Mouse (Mus musculus) mesoderm, embryonic 11.5 days (tissue): ENCODE data around the gene Uxs1.

Source experiments
- DNase-seq: peaks from one replicate; pipeline ENCODE4 v3.0.0-alpha.2; 2012; ENCODE audit warnings: low read depth, low spot score

Gene Uxs1

GRCm38 (mm10) chr1:43803906-43804474, 23.6 kb downstream of the Uxs1 start:
- DNase-seq = no peak

GRCm38 (mm10) chr1:43798048-43798447, 29.6 kb downstream of the Uxs1 start:
- DNase-seq = no peak

- no peak for DNase-seq
These were observed 37.8 kb downstream of the Uxs1 start for GRCm38 (mm10) chr1:43789765-43790164.

GRCm38 (mm10) chr1:43786711-43787110, 40.9 kb downstream of the Uxs1 start:
- DNase-seq = no peak

GRCm38 (mm10) chr1:43785316-43785715, 42.3 kb downstream of the Uxs1 start:
- DNase-seq = no peak

- no peak for DNase-seq
These were observed 44.4 kb downstream of the Uxs1 start for GRCm38 (mm10) chr1:43783186-43783585.

- no peak for DNase-seq
These were observed 44.9 kb downstream of the Uxs1 start for GRCm38 (mm10) chr1:43782680-43783079.

GRCm38 (mm10) chr1:43781672-43782071, 45.9 kb downstream of the Uxs1 start:
- no peak for DNase-seq

- no peak for DNase-seq
These were observed 46.4 kb downstream of the Uxs1 start for GRCm38 (mm10) chr1:43781195-43781594.

GRCm38 (mm10) chr1:43776106-43776505, 51.5 kb downstream of the Uxs1 start:
- no peak for DNase-seq

GRCm38 (mm10) chr1:43774126-43774525, 53.5 kb downstream of the Uxs1 start:
- DNase-seq = no peak

- no peak for DNase-seq
These were observed 54.9 kb downstream of the Uxs1 start for GRCm38 (mm10) chr1:43772694-43773093.

- DNase-seq = no peak
These were observed 57.6 kb downstream of the Uxs1 start for GRCm38 (mm10) chr1:43770032-43770431.

GRCm38 (mm10) chr1:43769348-43769747, 58.3 kb downstream of the Uxs1 start:
- DNase-seq = no peak

- DNase-seq = no peak
These were observed 59.1 kb downstream of the Uxs1 start for GRCm38 (mm10) chr1:43768385-43768990.

- no peak for DNase-seq
These were observed 61.3 kb downstream of the Uxs1 start for GRCm38 (mm10) chr1:43766328-43766727.

- no peak for DNase-seq
These were observed 63.1 kb downstream of the Uxs1 start for GRCm38 (mm10) chr1:43764481-43764880.

- no peak for DNase-seq
These were observed 67.5 kb downstream of the Uxs1 start for GRCm38 (mm10) chr1:43760085-43760484.

GRCm38 (mm10) chr1:43754448-43755312, 72.9 kb downstream of the Uxs1 start:
- DNase-seq = no peak

GRCm38 (mm10) chr1:43738519-43738894, 89.1 kb downstream of the Uxs1 start:
- no peak for DNase-seq

- peak; percentile 68 for DNase-seq
These were observed 89.6 kb downstream of the Uxs1 start for GRCm38 (mm10) chr1:43737812-43738518.

- DNase-seq = no peak
These were observed 94.9 kb downstream of the Uxs1 start for GRCm38 (mm10) chr1:43732657-43733056.
